Mouse (Mus musculus) kidney, adult 2 months (tissue): ENCODE data around the gene Tmod1.

Experiments
- CTCF ChIP-seq: fragments of 200-500 bp; conservative IDR thresholded peaks from 2 replicates; pipeline ENCODE4 v1.5.1; 2011; ENCODE audit warnings: low read depth, mild to moderate bottlenecking, control low read depth, low read length, moderate library complexity, mixed read lengths; ENCODE audit not compliant: insufficient read depth, insufficient read length
- POLR2A ChIP-seq: fragments of 200-500 bp; IDR thresholded peaks from one replicate; pipeline ENCODE4 v1.6.1; 2011; ENCODE audit warnings: low read depth, low read length, control low read depth

DNA sequence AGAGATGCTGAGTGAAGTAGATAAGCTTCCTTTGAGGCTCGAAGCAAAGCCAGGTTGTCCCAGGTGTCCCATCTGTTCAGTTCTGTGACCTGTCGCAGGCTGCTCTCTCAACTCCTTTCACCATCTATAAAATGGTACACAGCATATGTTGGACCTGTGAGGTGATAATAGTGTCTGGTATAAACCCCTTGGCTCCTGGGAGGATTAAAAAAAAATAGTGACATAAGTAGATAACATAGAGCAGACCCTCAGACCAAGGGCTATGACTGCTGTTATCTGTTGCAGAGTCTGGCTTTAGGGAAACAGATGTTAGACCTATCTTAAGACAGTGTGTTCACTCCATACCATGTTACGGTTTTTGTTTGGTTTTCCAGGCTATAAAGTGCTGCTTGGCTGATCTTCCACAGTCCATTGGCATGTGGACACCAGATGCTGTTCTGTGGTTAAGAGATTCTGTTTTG is 15.7 kb upstream of the Tmod1 start:
- TF ChIP-seq CTCF (no peak), POLR2A (no peak)
